Mouse (Mus musculus) left cerebral cortex, postnatal 10 days (tissue): Measurements from ENCODE around the gene Ap2b1. TPM values are rescaled to one million over a fixed set of nuclear protein-coding genes. Genes with fewer than 3 reads are reported as not detected.
"Not testable (repeated sequence)": the region's sequence is repeated elsewhere in the genome, so short reads cannot be mapped to it uniquely, and the experiment has no call there.

ENCODE experiments used
- DNase-seq, 2 experiments: peaks; one replicate each; pipeline ENCODE4 v3.0.0; 2021 to 2022; ENCODE audit warnings: low spot score in 2 of 2, mixed read lengths in 1 of 2; ENCODE audit errors: extremely low spot score in 1 of 2
- intact Hi-C: fragments of 180-260 bp; cut with DNase I; formaldehyde crosslinking; loops from one replicate; pipeline ENCODE4 v1.15.1; 2025
- total RNA-seq, 2 experiments: library from RNA; stranded (reverse); gene quantifications; 2 replicates each; pipeline ENCODE4 v1.2.3; 2021

Gene Ap2b1
- 100 to 1,000 TPM; 326 to 342 TPM for total RNA-seq

GRCm38 (mm10) chr11:83298225-83299195 is at the start of gene Ap2b1:
Ap2b1 (plus strand) TSS chr11:83299024.
- peak; percentile 95 for DNase-seq
- intact Hi-C loops = no loop called here

GRCm38 (mm10) chr11:83257211-83257610 is 41.6 kb upstream of the Ap2b1 start:
- DNase-seq, intact Hi-C loops: not testable (repeated sequence)

GRCm38 (mm10) chr11:83262673-83263072 is 36.2 kb upstream of the Ap2b1 start:
- intact Hi-C loops = loop anchor here (10.0 kb wide), 1 partner anchor 348 kb away; the partner anchor contains the start of gene Unc45b
- DNase-seq = no peak

- intact Hi-C loops = loop anchor here (10.0 kb wide), 1 partner anchor 348 kb away; the partner anchor contains the start of gene Unc45b
- no peak for DNase-seq
Observed at GRCm38 (mm10) chr11:83263146-83263545, 35.7 kb upstream of the Ap2b1 start.

- intact Hi-C loops = no loop called here
- DNase-seq = no peak
Observed at GRCm38 (mm10) chr11:83270842-83271150, 28.0 kb upstream of the Ap2b1 start.

- intact Hi-C loops = no loop called here
- peak; percentile 74 to 86 for DNase-seq
Observed at GRCm38 (mm10) chr11:83271151-83271950, 27.5 kb upstream of the Ap2b1 start.

GRCm38 (mm10) chr11:83271951-83272843 is 26.6 kb upstream of the Ap2b1 start:
- intact Hi-C loops = no loop called here
- DNase-seq = peak in 1 of 2 experiments; percentile 40

GRCm38 (mm10) chr11:83276251-83276650 is 22.6 kb upstream of the Ap2b1 start:
- intact Hi-C loops = no loop called here
- DNase-seq = peak in 1 of 2 experiments; percentile 45

GRCm38 (mm10) chr11:83279024-83279423 is 19.8 kb upstream of the Ap2b1 start:
- no peak for DNase-seq
- intact Hi-C loops = no loop called here

- intact Hi-C loops = no loop called here
- DNase-seq = no peak
Observed at GRCm38 (mm10) chr11:83279691-83280090, 19.1 kb upstream of the Ap2b1 start.

GRCm38 (mm10) chr11:83282084-83282483 is 16.7 kb upstream of the Ap2b1 start:
- intact Hi-C loops = no loop called here
- no peak for DNase-seq

GRCm38 (mm10) chr11:83285627-83286026 is 13.2 kb upstream of the Ap2b1 start:
- intact Hi-C loops = no loop called here
- DNase-seq = no peak

- intact Hi-C loops = no loop called here
- DNase-seq = no peak
Observed at GRCm38 (mm10) chr11:83286566-83286965, 12.3 kb upstream of the Ap2b1 start, which contains the start of gene Slfn14. Slfn14 (minus strand) TSS chr11:83286726.

GRCm38 (mm10) chr11:83289036-83289435 is 9.8 kb upstream of the Ap2b1 start:
- DNase-seq = no peak
- intact Hi-C loops = no loop called here

GRCm38 (mm10) chr11:83289633-83290032 is 9.2 kb upstream of the Ap2b1 start:
- intact Hi-C loops = no loop called here
- no peak for DNase-seq

- peak; percentile 96 for DNase-seq
- intact Hi-C loops = no loop called here
Observed at GRCm38 (mm10) chr11:83291375-83292250, 7.2 kb upstream of the Ap2b1 start.

GRCm38 (mm10) chr11:83292251-83292587 is 6.6 kb upstream of the Ap2b1 start:
- intact Hi-C loops = no loop called here
- DNase-seq = no peak

GRCm38 (mm10) chr11:83293182-83293581 is 5.6 kb upstream of the Ap2b1 start:
- intact Hi-C loops = no loop called here
- DNase-seq = no peak
